Mouse (Mus musculus) layer of hippocampus, postnatal 10 days (tissue): Measurements from ENCODE around the gene Psmb5. TPM values are rescaled to one million over a fixed set of nuclear protein-coding genes. Genes with fewer than 3 reads are reported as not detected.
A peak's percentile ranks its signal among the peaks of the same experiment; 100 is the strongest.

Experiments
- DNase-seq, 2 experiments: peaks; one replicate each; pipeline ENCODE4 v3.0.0; 2021; ENCODE audit warnings: low spot score in 2 of 2
- total RNA-seq, 2 experiments: library from RNA; stranded (reverse); gene quantifications; 2 replicates each; pipeline ENCODE4 v1.2.3; 2021

The Psmb5 gene
- total RNA-seq, 2 experiments from 2014 or later, result 201 to 217 TPM

DNA sequence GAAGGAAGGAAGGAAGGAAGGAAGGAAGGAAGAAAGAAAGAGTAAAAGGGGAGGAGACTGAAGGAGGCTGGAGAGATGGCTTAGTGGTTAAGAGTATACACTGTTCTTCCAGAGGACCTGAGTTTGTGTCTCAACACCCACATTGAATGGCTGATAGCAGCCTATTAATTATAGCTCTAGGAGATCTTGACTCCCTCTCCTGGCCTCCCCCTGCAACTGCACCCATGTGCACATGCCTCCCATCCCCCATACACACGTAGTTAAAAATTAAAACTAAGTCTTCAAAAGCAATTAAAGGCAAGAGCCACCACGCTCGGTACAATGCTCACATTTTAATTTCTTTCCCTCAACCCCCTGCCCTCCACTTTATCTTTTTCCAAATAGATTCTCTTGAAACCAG lies 23.8 kb downstream of the Psmb5 start:
- no peak for DNase-seq

GRCm38 (mm10) chr14:54592319-54592934 lies 25.4 kb downstream of the Psmb5 start:
- DNase-seq, result no peak

GRCm38 (mm10) chr14:54591056-54591455 lies 26.8 kb downstream of the Psmb5 start:
- no peak for DNase-seq

DNA sequence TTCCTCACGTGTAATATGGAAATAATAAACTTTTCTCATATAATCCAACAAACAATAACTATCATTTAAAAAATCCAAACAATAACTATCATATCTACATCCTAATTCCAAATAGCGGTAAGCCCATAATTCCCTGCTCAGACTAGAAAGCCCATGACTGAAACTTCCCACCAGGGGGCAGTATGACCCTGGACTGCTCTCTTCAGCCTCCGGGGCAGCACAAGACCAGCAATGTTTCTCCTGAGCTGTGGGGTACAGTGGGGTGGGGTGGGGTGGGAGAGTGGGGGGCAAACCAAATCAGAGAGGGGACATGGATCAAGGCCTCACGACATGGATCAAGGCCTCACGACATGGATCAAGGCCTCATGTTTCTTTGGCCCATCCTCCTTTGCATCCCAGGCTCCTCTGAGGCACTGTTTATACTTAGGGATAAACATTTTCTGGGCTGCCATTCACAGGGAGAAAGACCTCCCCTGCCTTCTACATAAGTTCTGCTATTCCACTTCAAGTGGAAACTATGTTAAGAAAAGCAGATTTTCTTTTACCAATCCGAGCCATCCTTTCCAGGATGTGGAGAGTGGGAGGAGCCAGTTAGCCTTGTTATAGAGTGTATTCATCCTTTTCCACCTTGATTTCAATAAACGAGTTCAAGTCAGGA lies 34.0 kb downstream of the Psmb5 start:
- peak; percentile 62 to 69 for DNase-seq

GRCm38 (mm10) chr14:54582536-54582935 lies 35.3 kb downstream of the Psmb5 start:
- DNase-seq, result no peak

DNA sequence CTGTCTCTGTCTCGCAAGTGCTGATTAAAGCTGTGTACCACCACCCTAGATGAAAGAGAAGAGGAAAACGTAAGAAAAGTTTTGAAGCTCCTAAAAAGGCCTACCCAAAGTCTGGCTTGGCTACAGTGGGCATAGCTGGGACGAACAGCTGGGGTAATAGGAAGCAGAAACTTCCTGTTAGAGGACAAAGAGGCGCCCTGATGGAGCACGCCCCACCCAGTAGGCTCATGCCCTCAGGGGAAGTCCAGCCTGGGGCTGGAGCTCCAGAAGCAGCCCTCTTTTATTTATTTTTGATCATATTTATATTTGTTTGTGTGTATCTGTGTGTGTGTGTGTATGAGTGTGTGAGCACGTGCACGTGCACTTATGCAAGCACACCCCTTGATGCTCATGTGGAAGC lies 38.2 kb downstream of the Psmb5 start:
- DNase-seq, result no peak

DNA sequence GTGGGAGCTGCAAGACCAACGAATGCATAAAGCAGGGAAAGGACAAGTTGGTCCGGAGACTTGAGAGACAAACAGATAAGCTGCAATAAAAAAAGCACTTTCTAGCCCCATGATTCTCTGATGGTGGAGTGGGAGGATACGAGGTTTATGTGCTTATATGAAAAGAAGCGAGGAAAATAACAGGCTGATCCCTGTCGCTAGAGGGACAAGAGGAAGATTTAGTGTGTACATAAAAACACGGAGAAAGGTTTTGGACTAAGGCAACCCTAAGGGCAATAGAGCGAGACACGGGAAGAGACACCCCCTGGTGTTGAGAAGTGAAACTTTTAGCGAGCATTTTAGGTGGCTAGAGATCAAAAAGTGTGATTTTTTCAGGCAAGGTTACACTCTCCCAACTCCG lies 39.8 kb downstream of the Psmb5 start:
- DNase-seq, result no peak

GRCm38 (mm10) chr14:54577089-54577982 lies 40.5 kb downstream of the Psmb5 start, which contains the start of gene Ajuba:
TSS of gene Ajuba (minus strand) at chr14:54577558.
- peak; percentile 74 to 83 for DNase-seq

DNA sequence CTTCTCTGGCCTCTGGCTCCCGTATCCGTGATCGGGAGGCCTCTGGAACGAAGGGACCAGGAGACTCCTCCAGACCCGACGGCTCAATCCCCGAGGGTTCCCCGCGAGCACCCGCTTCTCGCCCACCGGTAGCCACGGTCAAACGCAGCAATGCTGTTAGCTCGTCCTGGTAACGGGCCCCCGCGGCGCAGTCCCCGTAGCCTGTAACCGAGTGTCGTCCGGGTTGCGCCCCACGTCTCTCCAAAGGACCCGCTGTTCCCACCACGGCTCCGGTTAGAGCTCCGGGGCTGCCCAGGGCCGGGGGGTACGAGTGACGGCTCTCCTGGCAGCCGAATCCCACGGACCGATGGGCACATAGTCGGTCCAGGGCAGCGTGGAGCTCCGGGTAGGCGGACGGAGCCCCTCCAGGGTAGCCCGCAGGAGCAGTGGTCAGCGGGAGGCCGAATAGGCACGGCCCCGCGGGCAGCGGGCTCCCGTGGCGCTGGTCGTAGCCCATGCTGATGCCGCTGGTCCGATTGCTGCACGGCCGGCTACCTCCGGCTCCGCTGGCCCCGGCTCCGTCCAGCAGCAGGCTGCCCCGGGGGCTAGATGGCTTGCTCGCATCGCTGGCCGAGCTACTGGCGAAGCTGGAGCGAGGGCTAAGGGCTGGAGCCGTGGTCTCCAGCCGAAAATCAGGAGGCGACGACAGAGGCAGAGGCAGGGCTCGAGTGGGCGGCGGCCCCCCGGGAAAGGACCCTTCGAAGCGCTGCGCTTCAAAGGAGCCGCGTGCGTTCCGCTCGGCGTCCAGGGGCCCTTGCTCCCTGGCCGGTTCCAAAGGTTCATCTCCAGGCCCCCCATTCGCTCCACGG lies 41.4 kb downstream of the Psmb5 start:
- DNase-seq, result peak in 1 of 2 experiments; percentile 24

DNA sequence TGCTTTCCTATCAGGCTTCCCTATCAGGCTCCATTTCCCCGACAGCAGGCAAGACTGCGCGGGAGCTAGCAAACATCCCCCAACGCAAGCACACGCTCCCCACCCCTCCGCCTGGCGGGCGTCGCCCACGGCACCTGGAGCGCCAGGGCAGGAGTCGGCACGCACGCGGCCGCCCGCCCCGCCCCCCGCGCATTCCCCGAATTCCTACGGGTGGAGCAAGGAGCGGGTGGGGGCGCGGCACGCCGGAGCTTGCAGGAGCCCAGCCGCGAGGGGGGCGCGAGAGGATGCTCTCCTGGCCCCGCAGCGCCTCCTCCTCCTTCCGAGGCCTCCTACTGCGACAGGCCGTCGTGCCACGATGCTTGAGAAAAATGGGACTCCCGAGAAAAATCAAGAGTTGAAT lies 42.2 kb downstream of the Psmb5 start:
- DNase-seq, result no peak

GRCm38 (mm10) chr14:54575031-54575430 lies 42.8 kb downstream of the Psmb5 start:
- DNase-seq, result no peak

GRCm38 (mm10) chr14:54574253-54574652 lies 43.6 kb downstream of the Psmb5 start:
- DNase-seq, result peak in 1 of 2 experiments; percentile 22

DNA sequence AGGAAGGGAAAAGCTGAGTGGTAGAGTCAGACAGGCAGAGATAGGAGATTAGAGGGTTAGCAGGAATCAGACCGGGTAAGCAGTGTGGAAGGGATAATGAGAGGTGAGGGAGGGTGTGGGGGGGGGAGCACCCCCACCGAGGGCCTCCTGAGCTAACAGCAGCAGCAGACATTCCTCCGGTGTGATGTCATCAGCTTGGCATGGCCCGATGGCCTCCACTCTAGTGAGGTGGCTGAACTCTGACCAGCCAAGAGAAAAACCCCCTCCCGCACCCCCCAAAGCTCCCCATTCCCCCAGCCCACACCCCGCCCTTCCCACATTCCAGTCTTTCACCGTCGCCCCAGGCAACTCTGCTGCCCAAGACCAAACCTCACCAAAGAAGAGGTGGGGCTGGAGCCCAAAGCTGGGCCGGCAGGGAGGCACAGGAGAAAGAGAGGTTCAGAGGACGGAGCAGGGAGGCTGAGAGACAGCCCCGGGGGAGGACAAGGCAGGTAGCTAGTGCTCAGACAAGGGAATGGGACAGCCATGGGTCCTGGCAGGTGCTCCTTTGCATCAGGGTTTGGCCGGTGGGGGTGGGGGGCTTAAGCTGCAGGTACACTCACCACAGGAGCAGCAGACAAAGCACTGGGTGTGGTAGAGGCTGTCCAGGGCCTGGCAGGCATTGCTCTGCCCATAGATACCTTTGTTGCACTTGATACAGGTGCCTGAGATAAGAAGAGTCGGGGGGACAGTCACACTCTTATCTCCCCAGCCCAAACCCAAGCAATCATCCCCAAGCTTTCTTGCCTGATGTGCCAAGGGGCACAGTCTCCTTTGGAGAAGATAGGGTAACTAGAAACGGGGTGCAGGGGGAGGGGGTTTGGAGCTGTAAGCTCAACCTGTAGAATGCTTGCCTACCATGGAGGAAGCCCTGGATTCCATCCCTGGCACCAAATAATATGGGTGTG lies 44.8 kb downstream of the Psmb5 start:
- DNase-seq, result no peak

- DNase-seq, result no peak
Observed at GRCm38 (mm10) chr14:54572122-54572521, 45.7 kb downstream of the Psmb5 start.

- no peak for DNase-seq
Observed at GRCm38 (mm10) chr14:54569451-54570392, 48.1 kb downstream of the Psmb5 start.

- peak; percentile 78 to 81 for DNase-seq
Observed at GRCm38 (mm10) chr14:54568694-54569414, 49.0 kb downstream of the Psmb5 start.
